Mouse (Mus musculus) kidney, adult 18-20 months (tissue): ENCODE measurements at regions not wholly inside any gene's neighbourhood (a gene's known extent, or its start where the extent isn't known, plus 50 kb on each side); places are given as distances from the start of the nearest gene placed in this dataset.

Source experiments
- DNase-seq: peaks from one replicate; pipeline ENCODE4 v3.0.0; 2021

DNA sequence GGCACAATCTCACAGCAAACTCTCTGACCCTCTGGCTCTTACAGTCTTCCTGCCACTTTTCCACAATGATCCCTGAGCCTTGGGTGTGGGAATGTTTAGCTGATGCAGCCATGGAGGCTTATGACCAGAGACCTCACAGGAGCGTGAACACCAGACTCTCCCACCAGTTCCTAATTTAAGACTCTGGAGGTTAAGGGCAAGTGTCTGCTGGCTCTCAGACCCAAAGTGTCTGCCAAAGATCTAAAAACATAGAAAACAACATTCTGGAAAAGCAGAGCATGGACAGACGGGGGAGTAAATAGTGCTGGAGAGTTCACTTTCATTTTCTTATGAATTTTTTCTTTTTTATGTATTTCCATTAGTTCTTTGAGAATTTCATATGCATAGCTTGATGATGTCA lies 440.7 kb downstream of the Adam3 start:
- DNase-seq, result peak; percentile 17

DNA sequence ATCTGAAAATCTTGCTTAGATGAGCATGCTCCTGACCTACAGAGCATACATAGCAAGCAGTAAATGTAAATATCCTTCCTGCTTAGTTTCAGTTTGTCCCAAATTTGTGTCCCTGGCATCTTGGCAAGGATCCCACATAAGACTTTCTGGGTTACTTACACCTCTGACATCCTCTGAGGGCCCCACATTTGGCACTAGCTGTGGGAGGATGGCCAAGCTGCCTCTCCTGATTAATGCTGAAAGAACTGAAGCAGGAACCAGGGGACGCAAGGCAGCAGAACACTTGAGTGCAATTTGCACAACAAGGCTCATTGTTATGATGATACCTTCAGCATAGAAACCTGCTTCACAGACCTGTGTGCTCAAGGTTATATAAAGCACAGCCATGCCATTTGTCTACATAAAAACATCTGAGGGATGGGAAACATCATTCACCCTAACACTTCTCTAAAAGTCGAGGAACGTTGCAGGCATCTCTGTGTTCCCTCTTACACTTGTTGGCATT lies 441.7 kb downstream of the Adam3 start:
- DNase-seq, result no peak

DNA sequence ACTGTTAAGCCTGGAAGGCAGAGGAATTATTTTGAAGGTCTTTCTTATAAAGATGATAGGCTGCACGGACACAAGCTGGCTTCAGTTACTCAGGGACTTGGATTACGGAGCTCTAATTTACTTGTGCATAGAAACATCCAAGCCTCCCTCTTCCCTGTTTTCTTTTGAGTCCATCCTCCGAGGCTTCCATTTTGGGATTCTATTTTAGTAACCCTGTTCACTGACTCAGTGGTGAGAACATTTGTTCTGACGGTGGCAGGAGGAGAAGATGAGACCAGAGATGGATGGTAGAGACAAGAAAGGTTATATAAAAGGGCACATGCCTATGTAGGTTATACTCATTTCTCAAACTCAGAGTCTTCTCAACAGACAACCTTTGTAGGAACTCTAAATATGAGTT lies 445.4 kb downstream of the Adam3 start:
- no peak for DNase-seq

DNA sequence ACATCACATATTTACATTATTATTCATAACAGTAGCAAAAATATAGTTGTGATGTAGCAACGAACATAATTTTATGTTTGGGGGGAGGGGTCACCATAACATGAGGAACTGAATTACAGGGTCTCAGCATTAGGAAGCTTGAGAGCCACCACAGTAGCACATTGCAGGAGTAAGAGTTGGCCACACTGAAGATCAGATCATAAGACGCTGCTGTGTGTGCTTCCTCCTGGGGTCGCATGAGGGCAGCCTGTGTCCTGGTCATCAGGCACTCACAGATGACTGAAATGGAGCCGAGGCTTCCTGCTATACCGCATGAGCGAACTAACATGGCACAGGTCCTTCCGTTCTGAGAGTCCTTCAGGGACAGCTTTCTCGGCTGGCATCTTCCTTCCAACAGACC lies 447.3 kb downstream of the Adam3 start:
- no peak for DNase-seq

DNA sequence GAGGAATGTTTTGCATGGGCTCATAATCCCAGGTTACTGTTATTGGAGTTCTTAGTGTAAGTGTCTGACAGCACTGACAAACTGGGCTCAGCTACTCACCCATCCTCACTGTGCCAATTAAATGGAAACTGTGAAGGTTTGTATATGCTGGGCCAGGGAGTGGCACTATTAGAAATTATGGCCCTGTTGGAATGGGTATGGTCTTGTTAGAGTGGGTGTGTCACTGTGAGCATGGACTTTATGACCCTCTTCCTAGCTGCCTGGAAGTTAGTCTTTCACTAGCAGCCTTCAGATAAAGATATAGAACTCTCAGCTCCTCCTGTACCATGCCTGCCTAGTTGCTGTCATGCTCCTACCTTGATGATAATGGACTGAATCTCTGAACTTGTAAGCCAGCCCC lies 464.3 kb downstream of the Adam3 start:
- DNase-seq, result no peak

DNA sequence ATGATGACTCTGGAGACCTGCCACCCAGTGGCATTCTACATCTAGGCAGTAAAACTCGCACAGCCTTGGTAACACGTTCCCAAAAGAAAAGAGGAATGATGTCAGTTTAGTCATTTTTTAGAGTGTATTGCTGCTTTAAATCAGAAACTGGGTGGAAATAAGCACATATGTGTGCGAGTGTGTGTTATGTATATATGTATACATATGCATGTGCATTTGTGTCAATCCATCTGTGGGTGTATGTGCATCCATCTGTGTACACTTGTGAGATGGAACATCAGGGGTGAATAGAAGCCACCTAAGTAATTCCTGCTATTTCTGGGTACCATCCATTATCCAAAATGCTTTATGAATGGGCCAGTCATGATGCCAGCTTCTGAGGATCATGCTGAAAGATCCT lies 467.0 kb downstream of the Adam3 start:
- no peak for DNase-seq

DNA sequence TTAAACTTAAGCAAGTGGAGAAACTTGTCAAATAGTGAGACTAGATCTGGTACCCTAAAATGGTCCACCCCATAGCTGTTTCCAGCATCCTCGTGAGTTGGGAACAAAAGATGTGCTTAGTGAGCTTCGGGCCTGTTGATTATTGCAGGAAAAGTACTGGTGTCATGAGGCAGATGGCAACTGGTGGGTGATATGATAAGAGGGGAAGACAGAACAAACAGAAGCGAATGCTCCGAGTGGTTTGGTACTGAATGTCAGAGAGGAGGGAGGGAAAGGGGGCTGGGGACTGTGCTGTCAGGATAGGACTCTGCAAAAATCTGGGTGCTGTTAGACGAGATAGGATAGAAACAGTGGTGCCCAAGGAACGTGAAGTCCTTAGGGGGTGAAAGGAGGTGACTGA lies 483.4 kb downstream of the Adam3 start:
- DNase-seq, result no peak

DNA sequence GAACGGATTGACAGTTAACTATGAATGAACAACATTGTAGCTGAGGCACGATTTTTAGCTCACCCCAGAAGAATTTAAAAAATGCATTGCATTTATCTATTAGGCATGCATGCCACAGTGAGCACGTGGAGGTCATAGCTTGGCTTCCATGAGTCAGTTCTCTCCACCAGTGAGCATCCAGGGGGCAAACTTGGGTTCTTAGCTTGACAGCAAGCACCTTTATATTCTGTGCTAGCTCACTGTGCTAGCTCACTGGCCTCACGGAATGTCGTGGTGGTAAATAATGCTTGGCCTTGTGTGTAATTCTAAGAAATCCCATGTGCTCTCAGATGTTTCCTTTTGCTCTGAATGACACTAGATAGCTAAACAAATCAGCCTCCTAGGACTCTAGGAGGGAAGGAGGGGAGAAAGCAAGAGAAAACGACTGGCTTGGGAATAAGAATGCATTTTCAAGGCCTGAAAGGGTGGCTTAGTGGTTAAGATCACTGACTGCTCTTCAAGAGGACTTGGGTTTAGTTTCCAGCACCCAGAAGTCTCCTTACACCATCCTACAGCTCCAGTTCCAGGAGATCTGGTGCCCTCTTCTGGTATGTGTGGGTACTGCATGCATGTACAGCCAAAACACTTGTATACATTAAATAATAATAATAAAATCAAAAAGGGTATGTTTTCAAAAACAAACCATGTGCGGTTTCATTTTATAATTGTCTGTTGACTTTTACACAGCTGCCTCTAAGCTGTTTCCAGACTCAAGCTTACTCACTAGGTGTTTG lies 485.3 kb downstream of the Adam3 start:
- DNase-seq, result no peak

DNA sequence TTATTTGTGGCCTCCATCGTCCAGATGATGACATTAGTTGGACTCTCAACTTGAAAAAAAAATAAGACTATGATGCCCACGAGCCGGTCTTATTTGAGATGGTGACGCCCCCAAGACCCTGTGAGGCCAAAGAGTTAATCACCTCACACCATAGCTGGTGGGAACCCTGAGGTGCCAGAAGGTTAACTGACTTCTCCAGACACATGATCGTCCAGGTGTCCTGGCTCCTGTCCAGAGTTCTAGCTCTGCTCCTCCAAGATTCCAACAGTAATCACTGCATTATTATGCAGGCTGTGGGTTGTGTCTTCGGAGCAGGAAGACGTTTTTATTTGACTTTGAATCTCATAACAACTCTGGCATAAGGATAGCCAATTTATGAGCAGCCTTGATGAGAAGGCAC lies 490.7 kb downstream of the Adam3 start:
- no peak for DNase-seq

DNA sequence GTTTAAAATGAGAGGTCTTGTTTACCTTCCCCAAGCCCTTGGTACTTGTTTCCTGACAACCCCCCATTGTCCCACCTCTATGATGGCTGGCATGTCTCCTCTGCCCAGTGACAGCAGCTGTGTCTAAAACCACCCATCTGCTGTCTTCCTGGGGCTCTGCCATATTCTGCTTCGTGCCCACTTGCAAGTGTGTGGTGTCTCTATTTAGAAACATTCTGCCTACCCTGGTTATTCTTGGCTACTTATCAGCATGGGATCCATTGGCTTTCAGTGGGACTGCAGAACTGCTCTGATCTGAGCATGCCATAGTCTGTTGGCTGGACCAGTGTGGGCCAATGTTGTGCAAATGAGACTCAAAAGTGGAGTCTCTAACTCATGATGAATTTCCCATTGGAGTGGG lies 497.5 kb downstream of the Adam3 start:
- no peak for DNase-seq

DNA sequence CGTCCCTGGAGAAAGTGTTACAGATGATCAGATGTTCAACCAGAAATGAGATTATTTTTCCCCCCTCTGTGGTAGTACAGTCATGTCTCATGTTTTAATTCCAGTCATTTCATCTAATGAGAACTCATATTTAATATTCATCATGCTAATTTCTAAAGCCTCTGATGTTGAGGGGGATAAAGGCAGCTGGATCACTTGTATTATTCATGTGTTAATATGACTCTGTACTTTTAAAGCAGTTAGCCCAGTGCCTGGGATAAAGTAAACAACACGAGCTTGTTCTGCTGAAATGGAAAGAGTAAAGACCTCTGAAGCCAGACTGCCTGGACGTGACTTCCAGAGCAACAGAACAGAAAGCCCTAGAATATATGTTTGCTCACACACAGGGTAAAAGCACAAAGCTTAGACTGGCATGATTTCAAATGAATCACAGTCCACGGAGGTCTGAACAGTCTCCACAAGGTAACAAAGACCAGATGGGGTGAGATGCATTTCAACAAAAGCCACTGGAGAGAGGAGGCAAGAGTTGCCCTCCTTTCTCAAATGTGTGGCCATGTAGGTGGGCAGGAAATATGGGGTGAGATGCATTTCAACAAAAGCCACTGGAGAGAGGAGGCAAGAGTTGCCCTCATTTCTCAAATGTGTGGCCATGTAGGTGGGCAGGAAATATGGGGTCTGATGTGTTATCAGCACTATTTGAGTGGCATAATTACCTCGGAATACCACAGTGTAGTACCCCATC lies 498.1 kb downstream of the Adam3 start:
- DNase-seq, result no peak

DNA sequence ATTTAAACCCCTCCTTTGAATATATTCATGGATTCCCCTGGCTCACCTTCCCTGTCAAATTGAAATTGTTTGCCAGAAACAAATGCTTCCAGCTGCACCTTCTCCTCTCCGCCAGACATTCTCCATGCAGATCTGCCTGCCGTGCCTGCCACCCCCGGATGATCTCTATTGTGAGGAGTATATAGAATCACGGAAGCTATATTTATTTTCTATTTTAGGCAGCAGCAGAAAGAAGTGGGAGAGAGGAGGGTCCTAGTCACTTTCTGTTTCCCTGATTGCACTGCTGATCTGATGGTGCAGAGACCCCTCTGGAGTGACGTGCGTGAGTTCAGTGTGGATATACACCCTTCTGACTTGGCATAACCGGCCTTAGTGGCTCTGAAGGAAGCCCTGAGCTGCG lies 505.4 kb downstream of the Adam3 start:
- no peak for DNase-seq

DNA sequence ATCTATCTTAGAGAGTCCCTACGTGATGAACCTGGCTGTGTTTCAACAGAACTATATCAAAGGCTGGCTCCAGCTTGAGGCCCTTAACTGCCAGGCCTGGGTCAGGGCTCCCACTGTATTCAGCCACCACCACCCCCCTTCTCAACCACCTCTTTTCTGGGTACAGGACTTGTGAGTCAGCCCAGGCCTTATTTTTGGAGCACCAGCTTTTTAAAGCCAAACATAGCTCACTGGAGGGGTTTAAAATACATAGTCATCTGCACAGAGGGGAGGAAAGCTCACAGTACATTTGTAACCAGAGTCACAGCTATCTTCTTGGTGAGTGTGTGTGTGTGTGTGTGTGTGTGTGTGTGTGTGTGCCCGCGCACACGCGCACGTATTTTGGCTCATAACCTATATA lies 509.0 kb downstream of the Adam3 start:
- no peak for DNase-seq

DNA sequence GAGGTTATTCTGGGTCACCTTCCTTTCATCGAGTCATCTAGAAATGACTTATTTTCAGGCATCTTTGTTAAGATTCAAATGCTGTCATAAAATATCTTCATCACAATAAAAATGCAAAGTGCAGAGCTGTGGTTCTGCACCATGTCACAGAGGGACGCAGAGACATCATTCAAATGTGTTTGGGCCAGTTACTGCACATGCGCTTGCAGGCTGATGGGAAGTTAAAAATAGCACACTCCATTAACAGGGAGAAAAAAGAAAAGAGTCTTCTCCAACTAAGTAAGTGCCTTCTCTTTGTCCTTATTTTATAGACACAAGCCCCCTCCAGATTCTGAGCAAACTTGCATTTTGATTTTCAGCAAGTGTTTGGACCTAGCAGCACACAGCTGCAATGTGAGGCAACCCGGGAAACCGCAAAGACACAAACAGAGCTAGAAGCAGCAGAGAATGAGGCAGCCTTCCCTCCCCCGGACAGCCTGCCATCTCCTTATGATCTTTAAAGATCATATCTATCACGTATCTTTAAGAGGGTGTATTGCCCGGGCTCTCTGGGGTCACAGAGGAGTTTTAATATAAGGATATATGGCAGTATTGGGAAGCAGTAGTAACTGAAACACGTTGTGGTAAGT lies 510.0 kb downstream of the Adam3 start:
- no peak for DNase-seq

DNA sequence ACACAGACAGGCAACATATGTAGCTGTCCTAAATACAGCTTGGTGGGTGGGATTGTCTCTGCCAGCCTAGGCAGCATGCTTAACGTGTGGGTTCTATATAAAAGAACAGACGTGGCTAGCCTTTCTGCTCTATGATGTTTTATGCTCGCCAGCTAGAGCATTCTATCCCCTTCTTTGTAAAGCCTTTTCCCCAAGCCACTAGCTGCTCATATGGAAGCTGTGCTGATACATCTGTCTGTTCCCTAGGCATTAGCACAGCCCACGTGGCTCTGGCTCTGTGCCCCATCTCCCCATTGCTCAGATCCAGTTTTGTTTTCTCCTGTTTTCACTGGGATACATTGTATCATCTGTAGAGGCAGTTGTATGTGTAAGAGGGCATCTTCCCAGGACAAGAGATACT lies 511.3 kb downstream of the Adam3 start:
- no peak for DNase-seq

DNA sequence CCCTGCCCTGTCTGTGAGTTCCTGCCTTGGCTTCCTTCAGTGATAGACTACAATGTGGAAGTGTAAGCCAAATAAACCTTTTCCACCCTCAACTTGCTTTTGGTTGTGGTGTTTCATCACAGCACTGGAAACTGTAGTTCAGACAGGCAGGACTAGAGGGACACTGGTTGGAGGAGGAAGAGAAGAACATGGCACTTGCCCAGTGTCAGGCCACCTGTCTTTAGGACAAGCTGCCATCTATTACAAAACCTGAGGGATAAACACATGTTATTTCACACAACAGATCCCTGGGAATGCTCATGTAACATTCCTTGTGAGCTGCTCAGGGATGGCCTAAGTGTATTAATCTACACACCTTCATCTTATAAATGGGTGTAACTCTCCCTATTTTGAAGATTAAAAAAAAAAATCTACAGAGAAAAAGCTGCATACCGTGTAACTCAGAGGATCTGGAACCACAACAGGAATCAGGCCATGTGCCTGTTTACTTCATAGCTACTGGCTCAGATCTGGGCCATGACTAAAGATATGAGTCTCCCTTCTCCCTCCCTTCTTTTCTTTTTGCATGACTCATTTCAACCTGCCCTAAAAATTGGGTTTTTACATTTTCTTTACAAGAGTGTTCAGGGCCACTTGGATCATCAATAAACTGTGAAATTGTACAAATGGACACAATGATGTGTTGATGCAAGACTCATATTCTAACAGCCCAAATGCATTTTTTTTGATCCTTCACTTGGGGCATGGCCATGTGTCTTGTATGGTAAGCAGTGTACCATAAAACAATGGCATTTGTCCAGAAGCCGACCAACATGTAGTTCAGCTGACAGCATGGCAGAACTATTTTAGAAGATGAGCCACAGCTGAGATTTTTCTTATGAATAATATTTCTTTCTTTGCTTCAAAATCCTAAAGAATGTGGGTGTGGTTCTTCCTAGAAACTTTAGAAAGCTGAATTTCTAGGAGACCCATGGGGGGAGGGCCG lies 513.1 kb downstream of the Adam3 start:
- no peak for DNase-seq

DNA sequence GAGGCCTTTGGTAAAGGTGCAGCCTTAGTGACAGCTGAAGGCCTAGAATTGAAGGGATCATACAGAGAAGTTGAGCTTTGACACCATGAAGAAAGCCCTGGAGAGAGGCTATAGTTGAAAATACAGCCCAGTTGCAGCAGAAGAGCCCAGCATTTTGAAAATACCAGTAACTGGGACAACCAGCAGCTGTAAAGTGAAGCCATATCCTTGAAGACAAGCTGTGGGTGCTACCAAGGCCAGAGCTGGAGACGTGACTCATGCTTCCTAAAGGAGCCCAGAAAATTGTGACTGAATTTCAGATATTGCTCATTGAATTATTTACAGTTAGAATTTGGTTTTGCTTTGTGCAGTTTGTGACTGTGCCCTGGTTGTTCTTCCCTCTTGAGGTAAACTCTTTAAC lies 514.6 kb downstream of the Adam3 start:
- no peak for DNase-seq
